Mouse (Mus musculus): ENCODE results near the gene Rnf144a. TPM values are rescaled to one million over a fixed set of nuclear protein-coding genes. Genes with fewer than 3 reads are reported as not detected.

Gene Rnf144a
- polyA plus RNA-seq, 1 experiment, result 3.4 TPM

- H3K36me3 ChIP-seq (ENCODE audit: control insufficient read depth, insufficient read depth, low read length), result no peaks in the 10 kb centered on the region
- WGBS, result 85% methylated on average over 7 of the region's 7 CpGs
- H3K4me3 ChIP-seq (ENCODE audit: low read depth, low read length), result no peak overlapping the region
- H3K27ac ChIP-seq (ENCODE audit: insufficient read depth, low read depth, low read length), result no peak overlapping the region
- no peaks in the 10 kb centered on the region for H3K4me1 ChIP-seq (ENCODE audit: control insufficient read depth, insufficient read depth, insufficient read length, low read length)
- no peaks in the 10 kb centered on the region for H3K27me3 ChIP-seq (ENCODE audit: control insufficient read depth, insufficient read depth, low read length)
- TF ChIP-seq POLR2A (IDR thresholded peaks at IDR 0.05; ENCODE audit: low read depth, low read length) (no peak), CTCF (IDR thresholded peaks at IDR 0.05; ENCODE audit: extremely low read depth, insufficient read length, insufficient replicate concordance, low read depth, low read length) (no peak)
Observed at GRCm38 (mm10) chr12:26373721-26374120, 41.3 kb downstream of the Rnf144a start.

- Histone ChIP-seq H3K27me3 (ENCODE audit: control insufficient read depth, insufficient read depth, low read length) (no peaks in the 10 kb centered on the region), H3K4me1 (ENCODE audit: control insufficient read depth, insufficient read depth, insufficient read length, low read length) (no peaks in the 10 kb centered on the region), H3K36me3 (ENCODE audit: control insufficient read depth, insufficient read depth, low read length) (no peaks in the 10 kb centered on the region), H3K4me3 (ENCODE audit: low read depth, low read length) (no peak overlapping the region), H3K27ac (ENCODE audit: insufficient read depth, low read depth, low read length) (no peak overlapping the region)
- TF ChIP-seq POLR2A (IDR thresholded peaks at IDR 0.05; ENCODE audit: low read depth, low read length) (no peak), CTCF (IDR thresholded peaks at IDR 0.05; ENCODE audit: extremely low read depth, insufficient read length, insufficient replicate concordance, low read depth, low read length) (no peak)
- WGBS, result 82% methylated on average over 8 of the region's 8 CpGs
Observed at GRCm38 (mm10) chr12:26370004-26370403, 45.0 kb downstream of the Rnf144a start.

GRCm38 (mm10) chr12:26367361-26367760 is 47.7 kb downstream of the Rnf144a start:
- WGBS, result 75% methylated on average over 2 of the region's 2 CpGs
- TF ChIP-seq CTCF (IDR thresholded peaks at IDR 0.05; ENCODE audit: extremely low read depth, insufficient read length, insufficient replicate concordance, low read depth, low read length) (no peak), POLR2A (IDR thresholded peaks at IDR 0.05; ENCODE audit: low read depth, low read length) (no peak)

GRCm38 (mm10) chr12:26366372-26366771 is 48.7 kb downstream of the Rnf144a start:
- Histone ChIP-seq H3K4me1 (ENCODE audit: control insufficient read depth, insufficient read depth, insufficient read length, low read length) (no peaks in the 10 kb centered on the region), H3K27me3 (ENCODE audit: control insufficient read depth, insufficient read depth, low read length) (no peaks in the 10 kb centered on the region), H3K4me3 (ENCODE audit: low read depth, low read length) (no peak overlapping the region), H3K27ac (ENCODE audit: insufficient read depth, low read depth, low read length) (no peak overlapping the region), H3K36me3 (ENCODE audit: control insufficient read depth, insufficient read depth, low read length) (no peaks in the 10 kb centered on the region)
- TF ChIP-seq CTCF (IDR thresholded peaks at IDR 0.05; ENCODE audit: extremely low read depth, insufficient read length, insufficient replicate concordance, low read depth, low read length) (no peak), POLR2A (IDR thresholded peaks at IDR 0.05; ENCODE audit: low read depth, low read length) (no peak)
- 77% methylated on average over 4 of the region's 4 CpGs for WGBS

More at GRCm38 (mm10) chr12:26367361-26367760, 47.7 kb downstream of the Rnf144a start:
- Histone ChIP-seq H3K27ac (ENCODE audit: insufficient read depth, low read depth, low read length) (no peak overlapping the region), H3K27me3 (ENCODE audit: control insufficient read depth, insufficient read depth, low read length) (no peaks in the 10 kb centered on the region), H3K4me3 (ENCODE audit: low read depth, low read length) (no peak overlapping the region), H3K36me3 (ENCODE audit: control insufficient read depth, insufficient read depth, low read length) (no peaks in the 10 kb centered on the region), H3K4me1 (ENCODE audit: control insufficient read depth, insufficient read depth, insufficient read length, low read length) (no peaks in the 10 kb centered on the region)

- TF ChIP-seq CTCF (IDR thresholded peaks at IDR 0.05; ENCODE audit: extremely low read depth, insufficient read length, insufficient replicate concordance, low read depth, low read length), result no peak
- TF ChIP-seq POLR2A (IDR thresholded peaks at IDR 0.05; ENCODE audit: low read depth, low read length), result no peak
- 81% methylated on average over 3 of the region's 3 CpGs for WGBS
- H3K36me3 ChIP-seq (ENCODE audit: control insufficient read depth, insufficient read depth, low read length), result no peaks in the 10 kb centered on the region
- no peaks in the 10 kb centered on the region for H3K27me3 ChIP-seq (ENCODE audit: control insufficient read depth, insufficient read depth, low read length)
- H3K4me1 ChIP-seq (ENCODE audit: control insufficient read depth, insufficient read depth, insufficient read length, low read length), result no peaks in the 10 kb centered on the region
- no peak overlapping the region for H3K27ac ChIP-seq (ENCODE audit: insufficient read depth, low read depth, low read length)
- H3K4me3 ChIP-seq (ENCODE audit: low read depth, low read length), result no peak overlapping the region
Observed at GRCm38 (mm10) chr12:26365531-26366315, 49.3 kb downstream of the Rnf144a start.

GRCm38 (mm10) chr12:26364822-26365221 is 50.2 kb downstream of the Rnf144a start:
- no peak overlapping the region for H3K27ac ChIP-seq (ENCODE audit: insufficient read depth, low read depth, low read length)

GRCm38 (mm10) chr12:26360946-26361523 is 54.0 kb downstream of the Rnf144a start:
- TF ChIP-seq CTCF (IDR thresholded peaks at IDR 0.05; ENCODE audit: extremely low read depth, insufficient read length, insufficient replicate concordance, low read depth, low read length), result no peak
- no peak for TF ChIP-seq POLR2A (IDR thresholded peaks at IDR 0.05; ENCODE audit: low read depth, low read length)
- H3K27ac ChIP-seq (ENCODE audit: insufficient read depth, low read depth, low read length), result no peak overlapping the region

More at GRCm38 (mm10) chr12:26364822-26365221, 50.2 kb downstream of the Rnf144a start:
- Histone ChIP-seq H3K4me3 (ENCODE audit: low read depth, low read length) (no peak overlapping the region), H3K4me1 (ENCODE audit: control insufficient read depth, insufficient read depth, insufficient read length, low read length) (peaks cover 1% of the 10 kb centered on the region; the same call in 1 of the 2 replicates), H3K36me3 (ENCODE audit: control insufficient read depth, insufficient read depth, low read length) (no peaks in the 10 kb centered on the region), H3K27me3 (ENCODE audit: control insufficient read depth, insufficient read depth, low read length) (no peaks in the 10 kb centered on the region)
- no peak for TF ChIP-seq CTCF (IDR thresholded peaks at IDR 0.05; ENCODE audit: extremely low read depth, insufficient read length, insufficient replicate concordance, low read depth, low read length)
- TF ChIP-seq POLR2A (IDR thresholded peaks at IDR 0.05; ENCODE audit: low read depth, low read length), result no peak
- WGBS, result 79% methylated on average over 5 of the region's 5 CpGs

More at GRCm38 (mm10) chr12:26360946-26361523, 54.0 kb downstream of the Rnf144a start:
- peaks cover 2% of the 10 kb centered on the region; the same call in 1 of the 2 replicates for H3K4me1 ChIP-seq (ENCODE audit: control insufficient read depth, insufficient read depth, insufficient read length, low read length)
- no peaks in the 10 kb centered on the region for H3K36me3 ChIP-seq (ENCODE audit: control insufficient read depth, insufficient read depth, low read length)
- H3K4me3 ChIP-seq (ENCODE audit: low read depth, low read length), result no peak overlapping the region
- WGBS, result 80% methylated on average over 10 of the region's 10 CpGs
- H3K27me3 ChIP-seq (ENCODE audit: control insufficient read depth, insufficient read depth, low read length), result no peaks in the 10 kb centered on the region

Measured in small intestine, adult 2 months (tissue).